Mouse (Mus musculus): ENCODE results near the gene March10. TPM values are rescaled to one million over a fixed set of nuclear protein-coding genes. Genes with fewer than 3 reads are reported as not detected.

The March10 gene
- total RNA-seq, 1 experiment = 0.22 TPM

DNA sequence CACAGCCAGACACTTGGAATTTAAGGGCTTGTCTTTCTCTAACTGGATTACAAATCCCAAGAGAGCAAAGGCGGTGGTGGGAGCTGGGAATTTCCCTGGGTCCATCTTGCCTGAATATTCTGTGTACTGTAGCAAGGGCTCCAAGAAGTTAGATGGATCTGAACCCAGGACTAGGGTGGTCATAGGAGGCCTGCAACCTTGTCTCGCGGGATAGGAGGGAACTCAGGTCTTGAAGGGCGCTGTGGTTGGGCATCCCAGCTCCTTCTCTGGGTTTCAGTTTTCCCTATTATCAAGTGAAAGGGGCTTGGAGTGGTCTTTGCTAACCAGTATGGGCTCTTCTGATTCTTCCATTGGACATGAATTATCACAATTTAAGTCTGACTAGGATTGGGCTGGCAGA, 140.4 kb downstream of the March10 start:
- H3K27ac ChIP-seq (ENCODE audit: insufficient read depth, low read depth, low read length, poor library complexity, severe bottlenecking) = no peak overlapping the region
- TF ChIP-seq HCFC1 (IDR thresholded peaks at IDR 0.05; ENCODE audit: borderline replicate concordance, insufficient read depth, low read length) (no peak), CHD2 (IDR thresholded peaks at IDR 0.05; ENCODE audit: low read depth, low read length) (no peak), ZNF384 (IDR thresholded peaks at IDR 0.05; ENCODE audit: low read depth, low read length) (no peak), ZC3H11A (IDR thresholded peaks at IDR 0.05; ENCODE audit: borderline replicate concordance, low read depth, low read length) (no peak), MAFK (IDR thresholded peaks at IDR 0.05; ENCODE audit: insufficient read depth, low read depth, low read length) (no peak)
- no peak for DNase-seq (ENCODE audit: low read depth, low spot score)
- in situ Hi-C loops (cut with MboI; ENCODE audit: low sequenced_read_pairs in 2 of 2, unreplicated experiment in 2 of 2) = no loop called here
- no peaks in the 10 kb centered on the region for H3K4me1 ChIP-seq (ENCODE audit: control insufficient read depth in 2 of 2, insufficient read depth in 2 of 2, low read length in 2 of 2, poor library complexity in 1 of 2)
- no peaks in the 10 kb centered on the region for H3K36me3 ChIP-seq (ENCODE audit: control insufficient read depth, insufficient read depth, low read length, poor library complexity, severe bottlenecking)
- H3K4me3 ChIP-seq (ENCODE audit: insufficient read depth in 1 of 2, low read depth in 1 of 2, low read length in 2 of 2, poor library complexity in 1 of 2, severe bottlenecking in 1 of 2) = no peak overlapping the region
- no peak overlapping the region for H3K9ac ChIP-seq (ENCODE audit: insufficient read depth, low read depth, low read length, poor library complexity, severe bottlenecking)
- H3K9me3 ChIP-seq (ENCODE audit: control insufficient read depth, insufficient read depth, low read depth, low read length) = no peaks in the 10 kb centered on the region

DNA sequence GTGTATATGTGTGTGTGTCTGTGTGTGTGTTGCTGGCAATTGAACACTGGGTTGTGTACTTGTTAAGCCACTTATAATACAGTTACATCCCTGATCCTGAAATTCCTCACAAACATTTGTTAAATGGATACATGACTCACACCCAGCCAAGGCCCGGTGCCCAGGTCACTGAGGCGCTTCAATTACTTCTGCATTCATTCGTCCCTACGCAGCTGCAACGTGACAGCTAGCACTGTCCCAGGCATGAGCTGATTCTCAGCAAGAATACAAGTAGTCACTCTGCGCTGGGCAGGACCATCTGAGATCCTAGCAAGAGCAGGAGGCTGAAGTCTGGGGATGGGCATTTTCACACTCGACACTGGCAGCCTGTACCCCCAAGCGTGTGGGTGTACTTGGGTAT, 141.2 kb downstream of the March10 start:
- in situ Hi-C loops (cut with MboI; ENCODE audit: low sequenced_read_pairs in 2 of 2, unreplicated experiment in 2 of 2) = no loop called here
- H3K27ac ChIP-seq (ENCODE audit: insufficient read depth, low read depth, low read length, poor library complexity, severe bottlenecking) = no peak overlapping the region
- TF ChIP-seq HCFC1 (IDR thresholded peaks at IDR 0.05; ENCODE audit: borderline replicate concordance, insufficient read depth, low read length) (no peak), ZC3H11A (IDR thresholded peaks at IDR 0.05; ENCODE audit: borderline replicate concordance, low read depth, low read length) (no peak), MAFK (IDR thresholded peaks at IDR 0.05; ENCODE audit: insufficient read depth, low read depth, low read length) (no peak), ZNF384 (IDR thresholded peaks at IDR 0.05; ENCODE audit: low read depth, low read length) (no peak), CHD2 (IDR thresholded peaks at IDR 0.05; ENCODE audit: low read depth, low read length) (no peak)
- no peak overlapping the region for H3K4me3 ChIP-seq (ENCODE audit: insufficient read depth in 1 of 2, low read depth in 1 of 2, low read length in 2 of 2, poor library complexity in 1 of 2, severe bottlenecking in 1 of 2)
- H3K9ac ChIP-seq (ENCODE audit: insufficient read depth, low read depth, low read length, poor library complexity, severe bottlenecking) = no peak overlapping the region
- no peak for DNase-seq (ENCODE audit: low read depth, low spot score)
- H3K9me3 ChIP-seq (ENCODE audit: control insufficient read depth, insufficient read depth, low read depth, low read length) = no peaks in the 10 kb centered on the region
- no peaks in the 10 kb centered on the region for H3K36me3 ChIP-seq (ENCODE audit: control insufficient read depth, insufficient read depth, low read length, poor library complexity, severe bottlenecking)
- no peaks in the 10 kb centered on the region for H3K4me1 ChIP-seq (ENCODE audit: control insufficient read depth in 2 of 2, insufficient read depth in 2 of 2, low read length in 2 of 2, poor library complexity in 1 of 2)

DNA sequence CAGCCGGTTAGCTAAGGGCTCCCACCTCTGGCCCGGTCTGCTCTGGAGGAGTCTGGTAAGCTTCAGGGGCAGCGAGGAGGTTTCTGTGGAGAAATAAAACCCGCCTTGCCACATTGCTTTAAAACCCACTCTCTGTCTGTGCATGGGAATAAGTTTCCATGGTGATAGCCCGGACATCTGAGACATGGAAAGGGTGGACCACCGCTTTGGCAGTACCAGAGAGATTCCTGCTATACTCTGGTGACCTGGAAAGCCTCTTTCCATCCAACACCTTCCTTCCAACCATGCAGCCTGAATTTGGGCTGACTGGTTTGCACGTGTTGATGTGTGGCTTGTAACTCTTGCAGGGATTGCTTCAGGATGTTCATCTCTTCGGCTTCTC, 142.9 kb downstream of the March10 start:
- H3K4me1 ChIP-seq (ENCODE audit: control insufficient read depth in 2 of 2, insufficient read depth in 2 of 2, low read length in 2 of 2, poor library complexity in 1 of 2) = no peaks in the 10 kb centered on the region
- no peak overlapping the region for H3K4me3 ChIP-seq (ENCODE audit: insufficient read depth in 1 of 2, low read depth in 1 of 2, low read length in 2 of 2, poor library complexity in 1 of 2, severe bottlenecking in 1 of 2)
- H3K9ac ChIP-seq (ENCODE audit: insufficient read depth, low read depth, low read length, poor library complexity, severe bottlenecking) = no peak overlapping the region
- DNase-seq (ENCODE audit: low read depth, low spot score) = no peak
- in situ Hi-C loops (cut with MboI; ENCODE audit: low sequenced_read_pairs in 2 of 2, unreplicated experiment in 2 of 2) = no loop called here
- no peak for TF ChIP-seq HCFC1 (IDR thresholded peaks at IDR 0.05; ENCODE audit: borderline replicate concordance, insufficient read depth, low read length)
- TF ChIP-seq ZNF384 (IDR thresholded peaks at IDR 0.05; ENCODE audit: low read depth, low read length) = no peak
- no peak for TF ChIP-seq CHD2 (IDR thresholded peaks at IDR 0.05; ENCODE audit: low read depth, low read length)
- H3K36me3 ChIP-seq (ENCODE audit: control insufficient read depth, insufficient read depth, low read length, poor library complexity, severe bottlenecking) = no peaks in the 10 kb centered on the region
- H3K27ac ChIP-seq (ENCODE audit: insufficient read depth, low read depth, low read length, poor library complexity, severe bottlenecking) = no peak overlapping the region
- no peaks in the 10 kb centered on the region for H3K9me3 ChIP-seq (ENCODE audit: control insufficient read depth, insufficient read depth, low read depth, low read length)

GRCm38 (mm10) chr11:105312972-105313632, 143.4 kb downstream of the March10 start:
- TF ChIP-seq HCFC1 (IDR thresholded peaks at IDR 0.05; ENCODE audit: borderline replicate concordance, insufficient read depth, low read length) = no peak
- TF ChIP-seq ZNF384 (IDR thresholded peaks at IDR 0.05; ENCODE audit: low read depth, low read length) = no peak
- no peak for TF ChIP-seq CHD2 (IDR thresholded peaks at IDR 0.05; ENCODE audit: low read depth, low read length)
- TF ChIP-seq MAFK (IDR thresholded peaks at IDR 0.05; ENCODE audit: insufficient read depth, low read depth, low read length) = no peak
- TF ChIP-seq ZC3H11A (IDR thresholded peaks at IDR 0.05; ENCODE audit: borderline replicate concordance, low read depth, low read length) = no peak
- no peak overlapping the region for H3K27ac ChIP-seq (ENCODE audit: insufficient read depth, low read depth, low read length, poor library complexity, severe bottlenecking)
- no peak for DNase-seq (ENCODE audit: low read depth, low spot score)
- H3K9ac ChIP-seq (ENCODE audit: insufficient read depth, low read depth, low read length, poor library complexity, severe bottlenecking) = no peak overlapping the region
- H3K4me3 ChIP-seq (ENCODE audit: insufficient read depth in 1 of 2, low read depth in 1 of 2, low read length in 2 of 2, poor library complexity in 1 of 2, severe bottlenecking in 1 of 2) = no peak overlapping the region
- no peaks in the 10 kb centered on the region for H3K36me3 ChIP-seq (ENCODE audit: control insufficient read depth, insufficient read depth, low read length, poor library complexity, severe bottlenecking)
- no peaks in the 10 kb centered on the region for H3K4me1 ChIP-seq (ENCODE audit: control insufficient read depth in 2 of 2, insufficient read depth in 2 of 2, low read length in 2 of 2, poor library complexity in 1 of 2)
- in situ Hi-C loops (cut with MboI; ENCODE audit: low sequenced_read_pairs in 2 of 2, unreplicated experiment in 2 of 2) = no loop called here
- H3K9me3 ChIP-seq (ENCODE audit: control insufficient read depth, insufficient read depth, low read depth, low read length) = no peaks in the 10 kb centered on the region

All from ES-E14 (cell line).